Mouse (Mus musculus): ENCODE data around the gene Bcl2l12.

Gene Bcl2l12

DNA sequence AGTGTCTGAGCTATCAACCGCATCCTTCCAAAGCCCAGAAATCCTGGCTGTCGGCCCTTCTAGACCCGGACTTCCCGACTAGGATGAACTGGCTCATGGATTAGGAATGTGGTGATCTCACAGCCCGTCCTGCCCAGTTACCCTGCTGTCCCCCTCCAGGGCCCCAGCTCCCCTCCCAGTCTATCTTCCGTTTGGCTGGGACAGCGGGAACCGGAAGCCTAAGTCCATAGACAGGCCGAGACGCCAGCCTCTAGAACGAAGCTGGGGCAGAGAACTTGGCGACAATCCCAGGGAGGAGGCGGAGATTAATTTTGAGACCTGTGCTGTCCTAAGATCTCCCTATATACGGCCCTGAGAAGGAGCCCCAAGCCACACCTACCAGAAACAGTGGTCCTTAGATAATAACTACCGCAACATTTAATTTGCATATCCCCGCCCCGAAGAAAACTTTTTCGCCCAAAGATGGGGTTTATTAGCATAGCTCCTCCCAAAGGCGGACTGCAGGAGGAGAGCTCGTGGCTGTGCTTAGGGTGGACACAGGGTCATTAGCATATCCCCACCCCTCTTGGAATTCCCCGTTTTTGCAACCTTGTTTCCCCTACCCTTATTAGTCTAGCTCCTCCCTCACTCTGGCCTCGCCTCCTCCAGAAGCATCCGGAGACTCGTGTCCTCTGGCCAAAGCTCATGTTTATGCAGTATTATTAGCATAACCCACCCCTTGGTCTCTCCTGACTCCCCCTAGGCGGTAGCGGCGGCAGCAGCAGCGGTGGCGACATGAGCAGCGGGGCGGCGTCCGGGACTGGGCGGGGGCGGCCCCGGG is 18.9 kb upstream of the Bcl2l12 start, which contains the start of gene Rras:
Rras (plus strand) TSS at position 720 of the 820 bp plus-strand sequence.
- DNase-seq (ENCODE audit: low read depth, low spot score): peak; percentile 93

DNA sequence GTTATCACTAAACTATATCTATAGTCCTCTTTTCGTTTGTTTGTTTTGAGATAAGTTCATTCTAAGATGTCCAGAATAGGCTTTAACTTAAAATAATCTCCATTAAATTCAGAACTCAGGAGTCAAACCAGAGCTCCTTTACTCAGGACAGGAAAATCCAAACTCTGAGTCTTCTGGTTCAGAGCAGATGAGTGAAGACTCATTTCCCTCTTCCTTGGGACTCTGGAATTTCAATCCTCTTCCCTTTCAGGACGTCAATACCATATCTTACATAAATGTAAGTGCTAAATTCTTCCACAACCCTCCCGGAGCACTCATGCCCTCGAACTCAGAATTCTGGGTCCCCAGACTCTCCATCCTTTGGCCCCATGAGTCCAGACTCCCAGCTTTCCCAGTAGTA is 18.2 kb upstream of the Bcl2l12 start:
- DNase-seq (ENCODE audit: low read depth, low spot score): no peak

DNA sequence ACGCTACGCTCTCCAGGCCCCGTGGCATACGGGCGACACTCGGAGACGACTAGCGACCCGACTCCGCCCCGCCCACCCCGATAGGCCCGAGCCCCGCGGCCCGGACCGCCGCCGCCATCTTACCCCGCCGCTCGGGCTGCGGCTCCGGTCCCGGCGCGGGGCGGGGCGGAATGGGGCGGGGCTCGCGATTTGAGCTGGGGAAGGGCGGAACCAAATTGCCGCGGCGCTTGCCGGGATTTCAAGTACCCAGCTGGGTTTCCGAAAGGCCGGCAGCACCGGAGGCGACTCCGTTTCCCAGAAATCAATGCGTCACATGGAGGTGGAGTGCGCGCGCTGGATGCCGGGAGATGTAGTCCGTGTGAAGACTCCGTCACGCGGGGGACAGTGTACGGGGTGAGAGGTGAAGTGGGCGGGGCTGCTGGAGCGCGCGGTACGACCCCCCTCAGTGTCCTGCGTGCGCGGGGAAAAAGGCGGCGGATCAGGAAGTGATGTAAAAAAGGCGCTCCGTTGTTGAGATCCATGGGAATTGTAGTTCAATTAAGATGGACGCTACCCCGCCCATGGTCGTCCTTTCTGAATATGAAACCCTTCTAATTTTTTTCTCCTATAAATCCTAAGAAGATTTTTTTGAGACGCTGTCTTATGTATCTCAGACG is 17.6 kb upstream of the Bcl2l12 start, which contains the start of gene Scaf1:
Scaf1 (minus strand) TSS at position 407 of the 656 bp plus-strand sequence.
- peak; percentile 96 for DNase-seq (ENCODE audit: low read depth, low spot score)

DNA sequence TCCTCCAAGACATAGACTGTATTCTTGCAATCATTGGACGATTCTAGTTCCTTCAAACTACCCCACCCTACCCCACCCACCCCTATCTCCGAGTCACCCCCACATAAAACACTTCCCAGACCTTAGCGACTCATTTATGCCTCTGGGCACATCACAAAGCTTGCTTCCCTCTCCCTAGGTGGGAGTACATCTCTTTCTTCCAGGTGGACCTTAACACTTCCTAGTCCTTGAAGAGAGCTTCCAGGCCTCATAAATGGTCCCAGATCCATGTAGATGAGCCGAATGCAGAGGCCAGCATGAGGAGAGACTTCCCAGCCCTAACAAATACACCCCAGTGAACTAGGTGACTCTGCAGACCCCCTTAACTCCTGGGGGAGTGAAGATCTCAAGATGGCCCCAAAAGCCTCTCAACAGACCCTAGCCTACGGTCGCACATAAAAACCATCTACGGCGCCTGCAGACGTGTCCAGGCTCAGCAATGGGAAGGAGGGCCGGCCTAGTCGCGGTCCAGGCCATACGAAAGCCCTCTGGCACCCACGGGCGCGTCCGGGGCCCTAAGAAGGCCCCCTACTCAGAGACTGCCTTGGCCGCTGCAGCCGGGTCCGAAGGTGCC is 16.9 kb upstream of the Bcl2l12 start:
- no peak for DNase-seq (ENCODE audit: low read depth, low spot score)

- no peak for DNase-seq (ENCODE audit: low read depth, low spot score)
Observed at GRCm38 (mm10) chr7:45014096-45014451, 15.6 kb upstream of the Bcl2l12 start.

- no peak for DNase-seq (ENCODE audit: low read depth, low spot score)
Observed at GRCm38 (mm10) chr7:45013366-45014095, 15.0 kb upstream of the Bcl2l12 start.

- no peak for DNase-seq (ENCODE audit: low read depth, low spot score)
Observed at GRCm38 (mm10) chr7:45012824-45013223, 14.3 kb upstream of the Bcl2l12 start.

DNA sequence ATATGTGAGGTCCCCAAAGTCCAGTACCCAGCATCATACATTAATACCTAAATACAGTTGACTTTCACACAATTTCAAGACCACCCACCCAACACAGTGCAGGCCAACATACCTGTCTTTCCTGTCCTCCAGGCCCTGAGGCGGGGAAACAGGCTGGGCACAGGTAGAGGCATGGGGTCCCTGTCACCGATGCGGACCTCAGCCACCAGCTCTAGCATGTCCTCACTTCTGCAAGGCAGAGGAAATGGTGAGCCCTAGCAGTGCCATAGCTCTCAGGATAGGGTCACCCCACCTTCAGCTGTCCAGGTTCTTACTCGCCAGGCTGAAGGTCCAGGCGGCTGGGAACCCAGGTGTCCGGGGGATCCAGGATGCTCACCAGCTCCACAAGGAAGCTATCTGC is 13.5 kb upstream of the Bcl2l12 start:
- no peak for DNase-seq (ENCODE audit: low read depth, low spot score)

GRCm38 (mm10) chr7:45008411-45008810 is 9.9 kb upstream of the Bcl2l12 start:
- DNase-seq (ENCODE audit: low read depth, low spot score): no peak

- no peak for DNase-seq (ENCODE audit: low read depth, low spot score)
Observed at GRCm38 (mm10) chr7:45007846-45008245, 9.3 kb upstream of the Bcl2l12 start.

GRCm38 (mm10) chr7:45007141-45007540 is 8.6 kb upstream of the Bcl2l12 start:
- no peak for DNase-seq (ENCODE audit: low read depth, low spot score)

- DNase-seq (ENCODE audit: low read depth, low spot score): no peak
Observed at GRCm38 (mm10) chr7:45006503-45006902, 8.0 kb upstream of the Bcl2l12 start.

- no peak for DNase-seq (ENCODE audit: low read depth, low spot score)
Observed at GRCm38 (mm10) chr7:45005321-45005992, 6.9 kb upstream of the Bcl2l12 start.

GRCm38 (mm10) chr7:45004546-45004945 is 6.0 kb upstream of the Bcl2l12 start:
- no peak for DNase-seq (ENCODE audit: low read depth, low spot score)

DNA sequence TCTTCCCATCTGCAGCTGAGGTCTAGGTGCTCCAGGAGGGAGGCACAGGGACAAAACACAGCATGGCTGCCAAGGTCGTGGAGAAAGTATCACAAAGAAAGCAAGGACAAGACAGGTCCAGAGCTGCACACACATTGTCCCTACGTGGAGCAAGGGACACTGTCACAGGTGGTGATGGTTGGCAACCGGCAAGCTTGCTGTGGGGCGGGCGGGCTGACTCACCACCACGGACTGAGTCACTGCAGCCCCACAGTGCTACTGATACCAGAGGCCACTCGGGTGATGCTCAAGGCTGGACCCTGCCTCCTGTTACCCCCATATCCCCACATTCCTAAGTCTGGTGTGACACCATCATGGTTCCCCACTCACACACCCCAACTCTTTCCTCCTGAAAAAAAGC is 3.9 kb upstream of the Bcl2l12 start:
- DNase-seq (ENCODE audit: low read depth, low spot score): no peak

GRCm38 (mm10) chr7:45000539-45001114 is 2.1 kb upstream of the Bcl2l12 start:
- no peak for DNase-seq (ENCODE audit: low read depth, low spot score)

- no peak for DNase-seq (ENCODE audit: low read depth, low spot score)
Observed at GRCm38 (mm10) chr7:44999753-45000152, 1.2 kb upstream of the Bcl2l12 start.

GRCm38 (mm10) chr7:44997940-44998428 is 528 bp downstream of the Bcl2l12 start:
- no peak for DNase-seq (ENCODE audit: low read depth, low spot score)

- DNase-seq (ENCODE audit: low read depth, low spot score): peak; percentile 96
Observed at GRCm38 (mm10) chr7:44997231-44997939, 1.1 kb downstream of the Bcl2l12 start, which contains the start of gene Irf3. Gene Irf3, plus strand, starts transcription at chr7:44997648.

GRCm38 (mm10) chr7:44996672-44997071 is 1.8 kb downstream of the Bcl2l12 start:
- DNase-seq (ENCODE audit: low read depth, low spot score): no peak

Data from c-Kit-negative CD71-positive TER-119-positive erythroid progenitor cells, embryonic 14.5 days (primary cell).